Mouse (Mus musculus): ENCODE results near the gene Disp2.
A peak's percentile ranks its signal among the peaks of the same experiment; 100 is the strongest.

Disp2 gene

GRCm38 (mm10) chr2:118790551-118791525, 11.3 kb downstream of the Disp2 start:
- DNase-seq: peak; percentile 81 to 88

- DNase-seq: peak in 1 of 2 experiments; percentile 49
Measured at GRCm38 (mm10) chr2:118791591-118792258, 12.2 kb downstream of the Disp2 start.

- DNase-seq: no peak
Measured at GRCm38 (mm10) chr2:118792259-118792613, 12.7 kb downstream of the Disp2 start.

- no peak for DNase-seq
Measured at GRCm38 (mm10) chr2:118793636-118794035, 14.1 kb downstream of the Disp2 start.

- DNase-seq: no peak
Measured at GRCm38 (mm10) chr2:118802542-118803118, 23.1 kb downstream of the Disp2 start.

GRCm38 (mm10) chr2:118804474-118804873, 25.0 kb downstream of the Disp2 start:
- no peak for DNase-seq

GRCm38 (mm10) chr2:118805137-118805536, 25.6 kb downstream of the Disp2 start:
- no peak for DNase-seq

GRCm38 (mm10) chr2:118805756-118806155, 26.2 kb downstream of the Disp2 start:
- DNase-seq: no peak

GRCm38 (mm10) chr2:118806860-118807259, 27.3 kb downstream of the Disp2 start:
- peak; percentile 59 to 72 for DNase-seq

GRCm38 (mm10) chr2:118810861-118811260, 31.3 kb downstream of the Disp2 start:
- no peak for DNase-seq

GRCm38 (mm10) chr2:118812724-118813123, 33.2 kb downstream of the Disp2 start:
- no peak for DNase-seq

GRCm38 (mm10) chr2:118813981-118814836, 34.7 kb downstream of the Disp2 start, which contains the start of gene Knstrn:
TSS of gene Knstrn (plus strand) at chr2:118814003.
- peak; percentile 82 to 84 for DNase-seq

- no peak for DNase-seq
Measured at GRCm38 (mm10) chr2:118822800-118823199, 43.3 kb downstream of the Disp2 start.

GRCm38 (mm10) chr2:118824396-118824795, 44.9 kb downstream of the Disp2 start:
- no peak for DNase-seq

- no peak for DNase-seq
Measured at GRCm38 (mm10) chr2:118829096-118829495, 49.6 kb downstream of the Disp2 start.

- no peak for DNase-seq
Measured at GRCm38 (mm10) chr2:118834061-118834460, 54.5 kb downstream of the Disp2 start.

- DNase-seq: no peak
Measured at GRCm38 (mm10) chr2:118835115-118835514, 55.6 kb downstream of the Disp2 start.

- DNase-seq: no peak
Measured at GRCm38 (mm10) chr2:118838330-118838729, 58.8 kb downstream of the Disp2 start.

GRCm38 (mm10) chr2:118841186-118841585, 61.7 kb downstream of the Disp2 start:
- DNase-seq: no peak

GRCm38 (mm10) chr2:118841774-118842173, 62.3 kb downstream of the Disp2 start:
- no peak for DNase-seq

- DNase-seq: no peak
Measured at GRCm38 (mm10) chr2:118844427-118844826, 64.9 kb downstream of the Disp2 start.

GRCm38 (mm10) chr2:118846246-118846645, 66.7 kb downstream of the Disp2 start:
- peak in 1 of 2 experiments; percentile 26 for DNase-seq
